In genomic region chr2:75937520-75938116, GRCm38 (mm10) we compare ENCODE assay signal across 8 mouse cellular contexts. TPM values are rescaled to one million over a fixed set of nuclear protein-coding genes. Genes with fewer than 3 reads are reported as not detected.
DNase-seq lines count a peak whose midpoint lies in the region; ATAC-seq and TF ChIP-seq lines count a peak whose summit lies in the region.
"Not testable (repeated sequence)": the region's sequence is repeated elsewhere in the genome, so short reads cannot be mapped to it uniquely, and the experiment has no call there.
"Had no signal": no experiment of that assay in that cellular context is flagged by ENCODE, and none has a peak within 500 bp of the region (broad histone marks: within the 10 kb centered on the region; RNA-seq: fewer than 3 reads in every experiment).

No protein-coding gene starts in this region.

- TF ChIP-seq CTCF in left cerebral cortex, adult 2 months (IDR thresholded peaks at IDR 0.05); lung, adult 2 months (IDR thresholded peaks at IDR 0.05; ENCODE audit: insufficient read depth, low read length): not testable (repeated sequence)

- peak overlapping the region; percentile 43 for H3ac ChIP-seq in myocyte (ENCODE audit: control insufficient read depth, insufficient read length)

- not testable (repeated sequence) for H3K36me3 ChIP-seq in embryonic facial prominence, embryonic 14.5 days (ENCODE audit: control insufficient read depth, insufficient read depth, low read length); hindbrain, embryonic 15.5 days; myocyte (ENCODE audit: control insufficient read depth, insufficient read depth)

- H3K79me2 ChIP-seq in myocyte (ENCODE audit: control insufficient read depth, insufficient read depth): not testable (repeated sequence)

- peak; percentile 17; the same call in 1 of the 2 replicates for ATAC-seq in embryonic facial prominence, embryonic 14.5 days (ENCODE audit: low read depth)
- ATAC-seq in hindbrain, embryonic 15.5 days (ENCODE audit: low FRiP score, low read depth): peak; percentile 31; the same call in 1 of the 2 replicates

- not testable (repeated sequence) for H3K27ac ChIP-seq in embryonic facial prominence, embryonic 14.5 days (replicated peaks; ENCODE audit: low read depth, low read length); left cerebral cortex, adult 2 months
- H3K27ac ChIP-seq in hindbrain, embryonic 15.5 days (replicated peaks): peak overlapping the region; percentile 92

- H3K4me3 ChIP-seq in embryonic facial prominence, embryonic 14.5 days (ENCODE audit: low read depth, low read length): peak overlapping the region; percentile 58
- H3K4me3 ChIP-seq in hindbrain, embryonic 15.5 days: peak overlapping the region; percentile 55
- H3K4me3 ChIP-seq in left cerebral cortex, adult 2 months: peak overlapping the region; percentile 66
- H3K4me3 ChIP-seq in lung, adult 2 months (replicated peaks; ENCODE audit: extremely low read depth, low read depth, low read length): peak overlapping the region; percentile 29
- peak overlapping the region; percentile 31 for H3K4me3 ChIP-seq in myocyte

- DNase-seq in adrenal gland, postnatal 14 days: peak; percentile 50
- not testable (repeated sequence) for DNase-seq in embryonic facial prominence, embryonic 14.5 days (ENCODE audit: low spot score); left cerebral cortex, adult 2 months (ENCODE audit: extremely low spot score in 1 of 2, low spot score in 2 of 2); lung, adult 2 months
- peak; percentile 42 for DNase-seq in heart, adult 8-10 months (ENCODE audit: low spot score)

- intact Hi-C loops in left cerebral cortex, adult 2 months (cut with DNase I): loop anchor here (5.0 kb wide), 1 partner anchor 45 kb away; the partner anchor contains the start of gene Ttc30a1

- H3K4me1 ChIP-seq in embryonic facial prominence, embryonic 14.5 days (ENCODE audit: control insufficient read depth, insufficient read depth, low read length); hindbrain, embryonic 15.5 days (replicated peaks); lung, adult 2 months (ENCODE audit: control insufficient read depth, insufficient read depth, low read length): not testable (repeated sequence)

- not testable (repeated sequence) for H3K27me3 ChIP-seq in embryonic facial prominence, embryonic 14.5 days (replicated peaks; ENCODE audit: control insufficient read depth, insufficient read depth, low read length); hindbrain, embryonic 15.5 days; myocyte (ENCODE audit: control insufficient read depth, insufficient read depth, insufficient read length)

- WGBS in embryonic facial prominence, embryonic 14.5 days: 64% methylated on average over 9 of the region's 17 CpGs
- WGBS in hindbrain, embryonic 15.5 days: 72% methylated on average over 16 of the region's 17 CpGs
- WGBS in lung, adult 2 months: 71% methylated on average over 16 of the region's 17 CpGs

- H3K4me2 ChIP-seq in embryonic facial prominence, embryonic 14.5 days (ENCODE audit: low read depth, low read length): peak overlapping the region; percentile 73
- peak overlapping the region; percentile 57 for H3K4me2 ChIP-seq in hindbrain, embryonic 15.5 days
- H3K4me2 ChIP-seq in myocyte (ENCODE audit: low read depth): peak overlapping the region; percentile 85

- H3K9ac ChIP-seq in embryonic facial prominence, embryonic 14.5 days (ENCODE audit: low read depth, low read length): peak overlapping the region; percentile 70
- peak overlapping the region; percentile 35; the same call in 1 of the 2 replicates for H3K9ac ChIP-seq in hindbrain, embryonic 15.5 days

- TF ChIP-seq POLR2A in lung, adult 2 months (IDR thresholded peaks at IDR 0.05; ENCODE audit: borderline replicate concordance, extremely low read depth, low read depth, low read length); myocyte (IDR thresholded peaks at IDR 0.05; ENCODE audit: insufficient read length, low read depth): not testable (repeated sequence)

- not testable (repeated sequence) for H3K9me3 ChIP-seq in embryonic facial prominence, embryonic 14.5 days (ENCODE audit: control insufficient read depth, low read length); hindbrain, embryonic 15.5 days

RNA-seq across cellular contexts. Expression of gene Ttc30b, which starts 0.8 kb away (rescaled TPM):
- total RNA-seq in adrenal gland, postnatal 14 days (2021): 14.7 and 15.1 TPM in 2 replicates
- polyA plus RNA-seq in embryonic facial prominence, embryonic 14.5 days (2014; fragmentation: Nextera tagmentation; extraction: Ambion mirVana): 14.8 and 15.0 TPM in 2 replicates
- 10 to 100 TPM; 14.6 to 20.9 (median 16.8) TPM for total RNA-seq in heart, adult 8-10 months (2022)
- polyA plus RNA-seq in hindbrain, embryonic 15.5 days (2015; fragmentation: Nextera tagmentation; extraction: Ambion mirVana): 17.5 and 21.8 TPM in 2 replicates
- total RNA-seq in left cerebral cortex, adult 2 months (2021): 10 to 100 TPM; 10.3 to 13.1 TPM
- 15.7 and 17.5 TPM in 2 replicates for polyA plus RNA-seq in lung, adult 2 months (2012; rRNA removed)
- polyA plus RNA-seq in myocyte (2012; fragmentation: generic; extraction: Trizol): 1.7 TPM

RNA-seq across cellular contexts. Expression of gene Ttc30a2, which starts 40.4 kb away (rescaled TPM):
- 0.34 and 0.44 TPM in 2 replicates for total RNA-seq in adrenal gland, postnatal 14 days (2021)
- 0.43 and 0.56 TPM in 2 replicates for polyA plus RNA-seq in embryonic facial prominence, embryonic 14.5 days (2014; fragmentation: Nextera tagmentation; extraction: Ambion mirVana)
- 1 to 10 TPM; 2.1 to 3.5 (median 2.5) TPM for total RNA-seq in heart, adult 8-10 months (2022)
- polyA plus RNA-seq in hindbrain, embryonic 15.5 days (2015; fragmentation: Nextera tagmentation; extraction: Ambion mirVana): 0.77 and 0.85 TPM in 2 replicates
- under 1 TPM; 0.28 to 0.50 TPM for total RNA-seq in left cerebral cortex, adult 2 months (2021)
- polyA plus RNA-seq in lung, adult 2 months (2012; rRNA removed): 0.33 and 0.60 TPM in 2 replicates
- 0.06 TPM for polyA plus RNA-seq in myocyte (2012; fragmentation: generic; extraction: Trizol)
- total RNA-seq: megakaryocyte, adult 5-6 weeks had no signal

RNA-seq across cellular contexts. Expression of gene Ttc30a1, which starts 44.1 kb away (rescaled TPM):
- total RNA-seq in adrenal gland, postnatal 14 days (2021): 2.3 and 3.8 TPM in 2 replicates
- 7.4 and 7.8 TPM in 2 replicates for polyA plus RNA-seq in embryonic facial prominence, embryonic 14.5 days (2014; fragmentation: Nextera tagmentation; extraction: Ambion mirVana)
- total RNA-seq in heart, adult 8-10 months (2022): 1 to 10 TPM; 3.2 to 4.4 (median 4.2) TPM
- polyA plus RNA-seq in hindbrain, embryonic 15.5 days (2015; fragmentation: Nextera tagmentation; extraction: Ambion mirVana): 7.3 and 8.0 TPM in 2 replicates
- total RNA-seq in left cerebral cortex, adult 2 months (2021): 1 to 10 TPM; 2.9 to 3.4 TPM
- 2.3 and 3.0 TPM in 2 replicates for polyA plus RNA-seq in lung, adult 2 months (2012; rRNA removed)
- polyA plus RNA-seq in myocyte (2012; fragmentation: generic; extraction: Trizol): 1.2 TPM
